Mouse (Mus musculus) neutrophil, adult 59 days (primary cell): Measurements from ENCODE around the gene Hipk2. TPM values are rescaled to one million over a fixed set of nuclear protein-coding genes. Genes with fewer than 3 reads are reported as not detected.

Experiments used
- total RNA-seq, 2 experiments: library from RNA; stranded (reverse); gene quantifications; 1 replicate in 1 of 2; 2 replicates in 1 of 2; pipeline ENCODE4 v1.2.4; 2023

Gene Hipk2
- 10 to 100 TPM; 68.2 to 83.6 TPM for total RNA-seq

GRCm38 (mm10) chr6:38876071-38876911, at the start of gene Hipk2:
Gene Hipk2 (minus strand): TSS chr6:38876165.

GRCm38 (mm10) chr6:38875258-38876070, 501 bp downstream of the Hipk2 start, which contains the start of gene Tbxas1:
Gene Tbxas1 (plus strand): TSS chr6:38875404.

GRCm38 (mm10) chr6:38662714-38663615, 213.0 kb downstream of the Hipk2 start, which contains the start of gene Clec2l:
Gene Clec2l (plus strand): TSS chr6:38663069.

Other genes with a start within 250 kb of the Hipk2 start
- not detected for gene Klrg2, start 238.9 kb downstream of the Hipk2 start, total RNA-seq
- not detected for gene Clec2l, start 213.1 kb downstream of the Hipk2 start, total RNA-seq
- 10 to 100 TPM; 39.4 to 53.8 TPM for gene Tbxas1, start 761 bp downstream of the Hipk2 start, total RNA-seq
- gene Parp12, start 242.2 kb upstream of the Hipk2 start, total RNA-seq: 1 to 10 TPM; 5.4 to 7.3 TPM